Mouse (Mus musculus) spleen, embryonic (tissue): ENCODE measurements around the gene Chrm3.

Source experiments
- CTCF ChIA-PET: fragments of 350-600 bp; sonication (Branson Sonifier 250); formaldehyde crosslinking; loops from one replicate; lab custom pipeline; 2022; lab: Charles Lee

The Chrm3 gene

GRCm38 (mm10) chr13:9993571-9993970 is 367.1 kb downstream of the Chrm3 start:
- CTCF ChIA-PET, result no interaction called here

- CTCF ChIA-PET, result no interaction called here
Measured at GRCm38 (mm10) chr13:9992640-9993039, 368.0 kb downstream of the Chrm3 start.

- CTCF ChIA-PET, result no interaction called here
Measured at GRCm38 (mm10) chr13:9985648-9986047, 375.0 kb downstream of the Chrm3 start.

- CTCF ChIA-PET, result no interaction called here
Measured at GRCm38 (mm10) chr13:9983293-9983692, 377.4 kb downstream of the Chrm3 start.

GRCm38 (mm10) chr13:9977699-9978098 is 382.9 kb downstream of the Chrm3 start:
- CTCF ChIA-PET, result interaction anchor here (0.7 kb wide), 1 partner anchor 222 kb away, joined by 3 read pairs; no protein-coding TSS in a partner anchor

GRCm38 (mm10) chr13:9973742-9974321 is 386.8 kb downstream of the Chrm3 start:
- CTCF ChIA-PET, result no interaction called here

GRCm38 (mm10) chr13:9971845-9972244 is 388.8 kb downstream of the Chrm3 start:
- CTCF ChIA-PET, result no interaction called here

GRCm38 (mm10) chr13:9952619-9953018 is 408.0 kb downstream of the Chrm3 start:
- CTCF ChIA-PET, result no interaction called here

GRCm38 (mm10) chr13:9951376-9951775 is 409.3 kb downstream of the Chrm3 start:
- CTCF ChIA-PET, result no interaction called here

- CTCF ChIA-PET, result no interaction called here
Measured at GRCm38 (mm10) chr13:9949091-9949490, 411.6 kb downstream of the Chrm3 start.

GRCm38 (mm10) chr13:9940186-9940585 is 420.5 kb downstream of the Chrm3 start:
- CTCF ChIA-PET, result no interaction called here

GRCm38 (mm10) chr13:9938798-9939485 is 421.7 kb downstream of the Chrm3 start:
- CTCF ChIA-PET, result no interaction called here

- CTCF ChIA-PET, result no interaction called here
Measured at GRCm38 (mm10) chr13:9932714-9933113, 427.9 kb downstream of the Chrm3 start.

- CTCF ChIA-PET, result no interaction called here
Measured at GRCm38 (mm10) chr13:9930606-9931005, 430.0 kb downstream of the Chrm3 start.

- CTCF ChIA-PET, result no interaction called here
Measured at GRCm38 (mm10) chr13:9929978-9930377, 430.7 kb downstream of the Chrm3 start.

GRCm38 (mm10) chr13:9921150-9921549 is 439.5 kb downstream of the Chrm3 start:
- CTCF ChIA-PET, result no interaction called here

- CTCF ChIA-PET, result no interaction called here
Measured at GRCm38 (mm10) chr13:9912697-9913096, 447.9 kb downstream of the Chrm3 start.

GRCm38 (mm10) chr13:9908707-9909106 is 451.9 kb downstream of the Chrm3 start:
- CTCF ChIA-PET, result no interaction called here

GRCm38 (mm10) chr13:9907202-9907601 is 453.4 kb downstream of the Chrm3 start:
- CTCF ChIA-PET, result no interaction called here

GRCm38 (mm10) chr13:9904455-9904854 is 456.2 kb downstream of the Chrm3 start:
- CTCF ChIA-PET, result no interaction called here

GRCm38 (mm10) chr13:9900653-9901385 is 459.8 kb downstream of the Chrm3 start:
- CTCF ChIA-PET, result no interaction called here

GRCm38 (mm10) chr13:9898664-9899369 is 461.8 kb downstream of the Chrm3 start:
- CTCF ChIA-PET, result no interaction called here
